12 mouse cellular contexts compared by ENCODE assay signal in the genomic region with DNA sequence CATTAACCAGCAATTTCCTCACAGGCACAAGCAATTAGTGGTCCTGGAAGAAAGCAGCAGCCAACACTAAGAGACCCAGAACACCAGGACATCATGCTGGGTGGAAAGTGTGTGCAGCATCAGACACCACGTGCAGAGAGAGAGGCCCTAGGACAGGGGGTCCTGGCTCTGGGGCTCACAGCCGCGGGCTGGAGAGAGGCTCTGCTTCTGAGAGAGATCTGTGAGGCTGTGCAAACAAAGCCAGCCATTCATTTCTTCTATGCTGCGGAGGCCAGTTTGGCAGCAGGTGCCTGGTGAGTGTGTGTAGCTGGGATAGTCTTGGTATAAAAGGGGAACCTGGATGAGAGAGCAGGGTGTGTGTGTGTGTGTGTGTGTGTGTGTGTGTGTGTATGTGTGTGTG.
DNase-seq lines count a peak whose midpoint lies in the region; ATAC-seq and TF ChIP-seq lines count a peak whose summit lies in the region.
"Had no signal": no experiment of that assay in that cellular context is flagged by ENCODE, and none has a peak within 500 bp of the region (broad histone marks: within the 10 kb centered on the region; RNA-seq: fewer than 3 reads in every experiment).

No protein-coding gene starts in this region.

- no peak overlapping the region for H3K27ac ChIP-seq in left cerebral cortex, adult 2 months
- no peak overlapping the region for H3K27ac ChIP-seq in forebrain, embryonic 11.5 days (ENCODE audit: low read depth, low read length)
- H3K27ac ChIP-seq in limb, embryonic 12.5 days, result peak overlapping the region; percentile 66
- H3K27ac ChIP-seq in neural tube, embryonic 15.5 days (replicated peaks), result no peak overlapping the region
- H3K27ac ChIP-seq: heart, embryonic 13.5 days; liver, embryonic 15.5 days had no signal

- H3K4me2 ChIP-seq in forebrain, embryonic 11.5 days (ENCODE audit: low read depth, low read length, severe bottlenecking), result no peak overlapping the region
- no peak overlapping the region for H3K4me2 ChIP-seq in limb, embryonic 12.5 days
- no peak overlapping the region for H3K4me2 ChIP-seq in neural tube, embryonic 15.5 days
- H3K4me2 ChIP-seq: heart, embryonic 13.5 days; liver, embryonic 15.5 days had no signal

- no peaks in the 10 kb centered on the region; the same call in 1 of the 2 replicates for H3K4me1 ChIP-seq in forebrain, embryonic 11.5 days (replicated peaks; ENCODE audit: control insufficient read depth, insufficient read depth, low read length)
- peaks cover 27% of the 10 kb centered on the region for H3K4me1 ChIP-seq in limb, embryonic 12.5 days (replicated peaks)
- H3K4me1 ChIP-seq in neural tube, embryonic 15.5 days, result 0 out of 2 replicates have a peak, but pooled peaks cover 3% of the 10 kb centered on the region
- H3K4me1 ChIP-seq: liver, embryonic 15.5 days had no signal

- H3K4me3 ChIP-seq in left cerebral cortex, adult 2 months, result no peak overlapping the region
- H3K4me3 ChIP-seq in forebrain, embryonic 11.5 days (ENCODE audit: low read depth, low read length), result no peak overlapping the region
- H3K4me3 ChIP-seq in limb, embryonic 12.5 days (replicated peaks), result no peak overlapping the region
- no peak overlapping the region for H3K4me3 ChIP-seq in neural tube, embryonic 15.5 days (replicated peaks)
- H3K4me3 ChIP-seq: heart, embryonic 13.5 days; liver, embryonic 15.5 days had no signal

- H3K9me3 ChIP-seq in forebrain, embryonic 11.5 days (ENCODE audit: control insufficient read depth, low read length), result no peaks in the 10 kb centered on the region
- no peaks in the 10 kb centered on the region for H3K9me3 ChIP-seq in limb, embryonic 12.5 days
- H3K9me3 ChIP-seq in neural tube, embryonic 15.5 days (replicated peaks), result no peaks in the 10 kb centered on the region
- H3K9me3 ChIP-seq: heart, embryonic 13.5 days; liver, embryonic 15.5 days had no signal

- no peaks in the 10 kb centered on the region for H3K36me3 ChIP-seq in forebrain, embryonic 11.5 days (ENCODE audit: control insufficient read depth, insufficient read depth, low read length)
- no peaks in the 10 kb centered on the region for H3K36me3 ChIP-seq in limb, embryonic 12.5 days
- H3K36me3 ChIP-seq in neural tube, embryonic 15.5 days, result no peaks in the 10 kb centered on the region
- H3K36me3 ChIP-seq: heart, embryonic 13.5 days; liver, embryonic 15.5 days had no signal

- WGBS in forebrain, embryonic 11.5 days, result 11% methylated on average over 4 of the region's 4 CpGs
- WGBS in limb, embryonic 12.5 days, result 42% methylated on average over 4 of the region's 4 CpGs
- WGBS in neural tube, embryonic 15.5 days, result 17% methylated on average over 4 of the region's 4 CpGs

- H3K9ac ChIP-seq in forebrain, embryonic 11.5 days (ENCODE audit: low read length), result no peak overlapping the region
- no peak overlapping the region for H3K9ac ChIP-seq in limb, embryonic 12.5 days (replicated peaks)
- H3K9ac ChIP-seq in neural tube, embryonic 15.5 days (replicated peaks), result no peak overlapping the region
- H3K9ac ChIP-seq: heart, embryonic 13.5 days; liver, embryonic 15.5 days had no signal

- ATAC-seq in forebrain, embryonic 11.5 days (replicated peaks; ENCODE audit: low FRiP score), result peak; percentile 61; the same call in 1 of the 2 replicates
- ATAC-seq in limb, embryonic 12.5 days (ENCODE audit: insufficient number of reproducible peaks, insufficient read depth, low FRiP score, low TSS enrichment, low read depth), result peak; percentile 81; the same call in 1 of the 2 replicates
- ATAC-seq in neural tube, embryonic 15.5 days (ENCODE audit: low FRiP score), result peak; percentile 41; the same call in 1 of the 2 replicates

- DNase-seq in left cerebral cortex, postnatal 14 days (ENCODE audit: low spot score in 2 of 2), result peak; percentile 21 to 31
- DNase-seq in left cerebral cortex, adult 2 months (ENCODE audit: extremely low spot score in 1 of 2, low spot score in 2 of 2), result no peak
- DNase-seq in forebrain, embryonic 11.5 days (ENCODE audit: low spot score), result peak; percentile 56
- no peak for DNase-seq in gastrocnemius, adult 8-10 months (ENCODE audit: low spot score in 2 of 2)
- DNase-seq in cerebellum, postnatal 4 days (ENCODE audit: low spot score in 2 of 2), result no peak
- DNase-seq: cerebellum, adult 9-11 months; kidney, postnatal 10 days; right cerebral cortex, postnatal 14 days had no signal

- H3K27me3 ChIP-seq in forebrain, embryonic 11.5 days (ENCODE audit: control insufficient read depth, insufficient read depth, low read length), result no peaks in the 10 kb centered on the region
- H3K27me3 ChIP-seq in limb, embryonic 12.5 days, result 0 out of 2 replicates have a peak, but pooled peaks cover 3% of the 10 kb centered on the region
- no peaks in the 10 kb centered on the region for H3K27me3 ChIP-seq in neural tube, embryonic 15.5 days (replicated peaks)
- H3K27me3 ChIP-seq: liver, embryonic 15.5 days had no signal

- intact Hi-C loops in left cerebral cortex, postnatal 14 days (cut with DNase I), result no loop called here
- intact Hi-C loops in left cerebral cortex, adult 2 months (cut with DNase I), result no loop called here

- no peak for TF ChIP-seq CTCF in left cerebral cortex, adult 2 months (IDR thresholded peaks at IDR 0.05)

Comparison
In these comparisons a context has a peak if more than half of its experiments do, and no peak if none do; other contexts are left out.
1. DNase-seq: peak in left cerebral cortex, postnatal 14 days (2 of 2) and forebrain, embryonic 11.5 days (single experiment); none in left cerebral cortex, adult 2 months (0 of 2), gastrocnemius, adult 8-10 months (0 of 2) and cerebellum, postnatal 4 days (0 of 2).
2. Peak in every context shown above with its lines, with median percentiles within 50 percentile points of each other: ATAC-seq.